Mouse (Mus musculus) MEL-GATA-1-ER (cell line): ENCODE data around the gene Kalrn.

Experiments used
- DNase-seq: peaks from one replicate; pipeline ENCODE4 v3.0.0-alpha.2; 2012; ENCODE audit warnings: low read depth; ENCODE audit errors: extremely low read depth

Gene Kalrn

DNA sequence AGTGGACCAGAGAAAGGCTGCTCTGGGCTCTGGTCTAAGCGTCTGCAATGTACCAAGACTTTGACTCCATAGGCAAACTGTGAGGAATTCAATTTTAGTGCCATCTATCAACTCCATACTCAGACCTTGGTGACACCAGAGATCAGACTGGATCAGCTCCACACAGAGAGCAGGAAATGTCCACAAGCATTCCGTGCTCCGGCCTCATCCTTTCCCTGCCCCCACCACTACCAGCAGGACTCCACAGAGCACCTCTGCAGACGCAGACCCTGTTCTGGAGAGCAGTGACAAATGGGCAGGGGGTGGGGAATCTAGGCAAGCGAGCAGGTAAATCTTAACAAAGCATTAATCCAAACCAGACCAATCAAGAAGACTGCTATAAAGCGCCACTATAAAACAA, 15.4 kb downstream of the Kalrn start:
- DNase-seq = no peak

DNA sequence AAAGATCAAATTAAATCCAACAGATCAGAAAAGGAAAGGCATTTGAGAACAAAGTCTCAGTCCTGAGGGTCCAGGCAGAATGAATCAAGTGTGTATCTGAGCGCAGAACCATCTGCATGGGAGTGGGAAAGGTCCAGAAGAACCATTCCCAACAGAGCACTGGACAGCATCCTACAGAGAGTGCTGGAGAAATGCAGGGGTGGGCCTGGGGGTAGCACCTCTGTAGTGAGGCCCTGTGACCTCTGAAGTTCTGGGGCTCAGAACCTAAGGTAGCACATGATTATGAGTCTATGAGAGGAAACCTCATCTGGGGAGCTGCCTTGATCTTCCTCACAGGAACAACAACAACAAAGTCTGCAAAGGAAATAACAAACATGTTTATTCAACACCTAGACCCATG, 20.6 kb downstream of the Kalrn start:
- DNase-seq = no peak

DNA sequence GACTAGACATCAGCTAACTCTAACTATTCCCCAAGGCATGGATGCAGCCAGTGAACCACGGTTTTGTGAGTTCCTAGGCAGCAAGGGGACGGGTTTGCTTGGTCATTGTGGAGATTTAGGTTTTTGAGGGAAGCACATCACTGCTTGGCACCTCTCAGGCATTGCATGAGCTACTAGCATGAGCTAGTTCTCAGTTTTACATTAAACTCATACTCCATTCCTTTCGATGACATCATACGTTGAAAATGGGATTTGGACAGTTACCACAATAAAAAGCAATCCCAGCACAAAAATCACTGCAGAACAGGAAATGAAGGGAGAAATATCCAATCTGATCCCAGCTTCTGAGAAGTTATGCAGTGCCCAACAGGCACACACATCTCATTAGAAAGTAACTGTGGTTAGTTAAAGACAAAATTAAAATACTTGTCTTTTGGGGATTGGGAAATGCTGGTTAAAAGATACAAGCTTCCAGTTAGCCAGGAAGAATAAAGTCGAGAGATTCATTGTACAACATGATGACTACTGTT, 23.8 kb downstream of the Kalrn start:
- DNase-seq = no peak

DNA sequence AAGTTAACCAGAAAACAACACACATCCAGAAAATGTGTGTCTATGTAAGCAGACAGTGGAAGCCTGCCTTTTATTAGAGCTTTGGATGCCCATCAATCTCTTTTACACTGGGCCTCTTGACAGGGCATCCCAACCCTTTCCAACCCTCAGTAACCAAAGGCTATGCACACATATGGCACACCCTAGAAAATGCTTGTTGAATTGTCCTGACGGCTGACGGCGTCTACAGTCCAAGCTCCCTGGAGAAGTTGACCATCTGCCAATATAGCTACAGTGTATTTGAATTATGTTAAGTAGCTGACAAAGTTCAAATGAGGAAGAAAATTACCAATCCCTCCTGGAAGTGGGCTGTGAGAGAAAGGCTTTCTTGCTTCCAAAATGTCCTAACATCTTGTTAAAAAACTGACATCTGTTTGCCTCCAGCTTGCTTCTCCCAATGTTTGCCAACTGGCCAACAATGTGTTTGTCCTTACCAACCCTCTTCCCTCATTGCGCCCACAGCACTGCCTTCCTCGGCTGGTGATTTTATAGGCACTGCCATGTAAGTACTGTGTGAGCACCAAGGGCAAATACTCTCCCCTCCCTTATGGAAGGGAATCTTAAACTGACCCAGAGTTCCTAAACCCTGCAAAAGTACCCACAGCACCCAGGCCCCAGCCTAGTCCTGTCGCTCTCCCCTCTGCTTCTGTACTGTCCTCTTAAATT, 26.4 kb downstream of the Kalrn start:
- DNase-seq = no peak

DNA sequence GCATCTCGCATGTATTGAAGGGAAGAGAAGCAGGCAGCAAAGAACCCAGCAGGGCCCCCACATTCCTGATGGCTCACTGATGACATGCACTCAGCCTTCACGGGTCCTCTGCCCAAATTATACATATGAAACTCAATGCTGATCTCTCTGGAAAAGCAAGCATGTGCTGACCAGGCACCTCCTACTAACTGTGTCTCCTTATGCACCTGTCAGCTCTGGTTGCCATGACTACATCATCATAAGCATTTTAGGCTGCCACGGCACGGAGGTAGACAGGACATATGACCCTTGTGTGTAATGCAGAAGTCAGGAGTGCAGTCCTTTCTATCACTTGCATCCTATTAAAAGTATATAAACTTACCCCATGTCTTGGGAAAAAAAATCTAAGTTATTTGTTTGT, 29.6 kb downstream of the Kalrn start:
- no peak for DNase-seq

DNA sequence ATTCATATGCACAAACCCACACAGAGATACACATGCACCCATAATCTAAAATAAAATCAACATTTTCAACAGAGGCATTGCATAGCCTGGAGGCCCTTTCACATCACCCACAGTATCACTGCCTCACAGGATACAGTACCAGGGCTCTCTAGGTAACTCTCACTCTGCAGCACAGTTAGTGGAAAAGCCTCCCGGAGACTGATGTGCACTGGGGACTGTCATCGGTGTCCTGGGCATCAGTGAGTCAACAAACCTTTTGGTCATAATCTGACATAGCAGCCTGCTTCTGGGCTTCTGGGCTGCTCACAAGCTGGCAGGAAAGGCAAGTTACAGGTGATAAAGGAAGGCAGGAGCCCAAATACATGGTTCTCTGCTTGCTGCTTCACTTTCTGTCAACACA, 31.0 kb downstream of the Kalrn start:
- no peak for DNase-seq

DNA sequence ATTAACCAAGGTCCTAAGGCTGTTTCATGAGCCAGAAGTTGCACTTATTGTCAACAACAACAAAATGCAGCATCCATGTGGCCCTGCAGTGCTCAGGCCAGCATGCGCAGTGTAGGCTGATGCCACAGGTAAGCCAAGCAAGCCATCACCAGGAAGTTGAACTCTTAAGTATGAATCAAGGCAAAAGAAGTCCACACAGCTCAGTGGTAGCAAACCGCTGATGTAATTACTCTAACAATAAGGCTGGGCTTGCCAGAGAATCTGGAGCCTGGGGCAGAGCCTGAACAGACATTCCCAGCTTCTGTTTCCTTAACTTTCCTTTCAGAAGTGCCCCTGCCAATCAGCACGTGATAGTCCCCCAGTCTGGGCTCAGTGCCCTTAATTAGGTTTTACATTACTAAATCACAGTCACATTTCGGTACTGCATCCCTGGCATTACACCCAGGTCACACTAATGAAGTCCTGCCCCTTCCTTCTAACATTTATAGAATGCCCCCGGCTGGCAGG, 34.6 kb downstream of the Kalrn start:
- DNase-seq = no peak

DNA sequence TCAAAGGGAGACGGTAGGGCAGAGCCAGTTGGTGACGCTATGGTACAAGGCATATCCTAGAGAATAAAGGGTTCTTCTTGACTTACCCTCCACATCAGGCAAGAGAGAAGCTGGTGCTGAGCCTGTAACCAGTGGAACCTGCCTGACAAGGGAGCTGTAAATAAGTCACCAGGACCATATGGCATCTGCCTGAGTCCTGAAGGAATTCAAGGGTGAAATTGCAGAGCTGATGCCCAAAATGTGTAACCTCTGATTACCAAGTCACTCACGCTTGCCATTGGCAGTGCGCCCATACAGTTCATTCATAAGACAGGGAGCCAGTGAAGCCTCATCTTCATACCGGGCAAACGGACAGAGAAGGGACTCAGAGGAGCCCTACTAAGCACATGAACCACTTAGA, 37.0 kb downstream of the Kalrn start:
- DNase-seq = no peak

DNA sequence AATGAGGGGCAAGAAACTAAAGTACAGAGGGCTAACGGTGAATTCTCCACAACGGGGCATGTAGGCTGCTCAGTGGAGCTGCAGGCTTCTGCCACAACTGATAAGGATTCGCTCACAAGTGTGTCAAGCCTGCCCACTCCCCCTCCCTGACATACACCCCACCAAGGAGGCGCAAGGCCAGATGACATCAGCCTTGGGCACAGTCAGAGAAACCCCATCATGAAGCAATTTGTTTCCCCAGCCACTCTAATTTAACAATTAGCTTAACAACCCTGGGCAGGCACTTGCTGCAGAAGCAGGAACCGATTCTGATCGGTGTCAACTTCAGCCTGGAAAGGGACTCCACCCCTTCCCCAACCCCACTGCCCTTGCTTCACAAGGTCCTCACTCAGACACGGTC, 38.2 kb downstream of the Kalrn start:
- no peak for DNase-seq

DNA sequence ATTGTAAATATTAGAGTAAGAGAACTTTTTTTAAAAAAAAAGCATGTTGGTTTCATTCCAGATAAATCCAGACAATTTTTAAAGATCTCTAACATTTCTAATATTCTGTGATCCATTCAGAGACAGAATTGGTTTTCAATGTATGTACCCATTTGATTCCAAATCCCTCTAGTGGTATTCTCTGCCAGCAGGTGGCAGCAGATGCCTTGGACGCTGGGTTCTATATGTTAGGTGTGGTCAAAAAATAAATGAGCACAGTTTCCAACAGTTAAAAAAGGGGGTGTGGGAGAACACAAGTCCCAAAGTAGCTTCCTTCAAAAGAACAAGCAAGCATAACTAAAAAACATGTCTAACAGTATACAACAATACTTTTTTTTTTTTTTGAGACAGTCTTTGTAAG, 41.8 kb downstream of the Kalrn start:
- no peak for DNase-seq

DNA sequence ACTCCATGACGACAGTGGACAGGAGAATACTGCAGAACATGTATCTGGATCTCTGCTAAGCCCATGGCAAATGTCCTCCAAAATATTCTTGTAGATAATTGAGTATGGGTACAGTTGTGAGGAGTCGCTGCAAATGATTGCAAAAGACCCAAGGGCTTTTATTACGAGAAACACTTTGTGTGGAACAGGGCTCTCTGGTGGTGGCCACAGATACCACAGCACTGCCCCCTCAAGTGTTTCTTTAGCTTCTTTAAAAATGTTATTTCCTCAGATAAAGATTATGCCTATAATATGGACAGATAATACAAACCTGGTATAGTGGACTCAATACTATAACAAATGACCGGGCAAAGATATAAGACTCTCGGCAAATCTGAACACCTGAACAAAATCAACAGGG, 43.3 kb downstream of the Kalrn start:
- no peak for DNase-seq

DNA sequence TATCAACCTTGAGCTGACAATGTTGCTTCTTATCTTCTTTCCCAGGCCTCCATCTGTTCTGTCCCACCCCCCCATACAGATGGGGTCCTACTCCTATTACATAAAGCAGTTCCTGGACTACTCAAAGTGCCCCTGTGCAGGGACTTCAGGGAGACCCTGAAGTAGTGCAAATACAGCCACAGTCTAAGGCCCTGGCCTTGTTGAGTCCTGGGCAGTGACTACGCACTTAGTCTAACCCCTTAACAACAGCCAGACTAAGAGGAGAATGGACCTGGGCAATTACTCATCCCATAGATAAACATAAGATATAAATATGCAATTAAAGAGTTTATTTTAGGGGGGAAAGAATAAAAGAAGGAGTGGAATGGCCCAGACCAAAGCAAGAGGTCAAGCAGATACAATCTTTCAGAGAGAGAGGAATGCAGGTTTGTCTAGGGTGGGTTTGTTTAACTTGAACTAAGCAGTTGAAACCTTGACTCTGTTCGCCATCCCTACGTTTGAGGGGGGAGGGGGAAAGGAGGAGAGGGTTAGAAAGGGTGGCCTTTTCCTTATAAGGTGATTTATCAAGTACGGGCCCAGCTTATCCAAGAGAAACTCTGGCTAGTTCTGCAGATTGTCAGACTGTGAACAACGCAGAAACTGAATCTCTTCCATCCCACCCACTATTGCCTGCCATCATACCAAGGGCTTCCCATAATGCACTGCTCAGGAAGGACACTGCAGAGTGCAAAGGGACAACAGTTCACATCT, 44.9 kb downstream of the Kalrn start:
- DNase-seq = no peak

DNA sequence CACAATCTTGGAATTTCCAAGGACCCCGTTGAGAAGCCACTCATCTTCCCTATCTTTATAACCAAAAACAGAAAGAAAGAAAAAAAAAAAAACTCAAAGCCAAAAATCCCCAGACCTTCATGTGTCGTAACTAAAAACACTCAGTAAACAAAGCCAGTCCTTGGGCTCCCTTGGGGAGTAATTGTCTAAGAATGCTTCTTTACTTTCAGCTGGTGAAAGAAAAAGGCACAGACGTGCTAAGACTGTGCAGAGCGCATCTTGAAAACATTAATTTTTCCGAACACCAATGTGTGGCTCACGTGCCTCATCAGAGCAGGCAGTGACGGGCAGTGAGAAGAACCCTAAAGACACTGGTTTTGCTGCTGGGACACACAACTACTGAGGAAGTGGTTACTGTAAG, 47.0 kb downstream of the Kalrn start:
- no peak for DNase-seq

DNA sequence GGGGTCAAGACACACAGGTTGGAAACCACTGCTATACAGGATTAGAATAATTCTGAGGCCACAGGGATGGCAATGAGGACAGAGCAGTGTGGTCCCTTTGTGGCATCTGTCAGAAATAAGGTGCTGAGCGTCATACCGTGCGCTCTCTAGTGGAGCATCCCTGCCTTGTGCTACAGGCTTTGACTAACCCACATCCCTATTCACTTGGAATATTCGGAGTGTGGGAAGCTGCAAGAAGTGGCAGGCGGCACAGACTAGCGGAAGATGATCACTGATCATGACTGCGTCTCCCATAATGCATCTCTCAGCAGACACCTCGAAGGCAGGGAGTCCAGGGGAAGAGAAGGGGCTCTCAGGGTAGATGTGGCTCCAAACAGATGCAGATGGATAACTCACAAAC, 47.5 kb downstream of the Kalrn start:
- DNase-seq = no peak

DNA sequence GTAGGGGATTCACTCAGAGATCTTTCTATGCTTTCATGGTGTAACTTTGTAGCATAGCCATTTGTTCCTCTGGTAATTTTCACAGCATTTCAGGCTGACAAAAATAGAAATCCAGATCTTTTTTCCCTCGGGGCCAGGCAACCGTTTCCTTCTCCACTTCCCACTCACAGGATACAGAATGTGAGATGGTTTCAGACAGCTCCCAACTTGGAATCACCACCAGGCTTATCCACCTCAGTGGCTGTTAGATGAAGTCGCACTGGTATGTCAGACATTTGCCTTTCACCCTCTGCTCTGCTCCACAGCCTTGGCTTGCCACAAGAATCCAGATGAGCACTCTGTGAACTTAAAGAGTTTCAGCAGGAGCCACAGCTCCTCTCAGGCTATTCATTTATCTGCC, 48.1 kb downstream of the Kalrn start:
- DNase-seq = no peak

DNA sequence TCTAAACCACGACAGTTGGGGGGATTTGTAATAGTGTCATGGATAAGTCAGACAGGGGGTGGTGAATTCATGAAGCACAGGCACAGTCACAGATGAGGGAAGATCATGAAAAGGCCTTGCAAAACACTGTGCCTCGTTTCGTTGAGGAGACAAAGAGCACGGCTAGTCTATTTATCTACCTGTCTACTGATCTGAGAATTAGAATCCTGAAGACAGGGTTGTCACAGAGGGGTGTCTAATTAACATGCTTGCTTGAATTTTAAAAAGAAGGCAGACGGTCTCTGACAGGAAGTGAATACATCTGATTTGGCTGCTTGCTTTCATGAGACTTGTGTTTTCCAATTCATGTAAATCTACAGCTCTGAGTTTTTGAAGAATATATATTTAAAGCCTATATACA, 52.3 kb downstream of the Kalrn start:
- DNase-seq = no peak

DNA sequence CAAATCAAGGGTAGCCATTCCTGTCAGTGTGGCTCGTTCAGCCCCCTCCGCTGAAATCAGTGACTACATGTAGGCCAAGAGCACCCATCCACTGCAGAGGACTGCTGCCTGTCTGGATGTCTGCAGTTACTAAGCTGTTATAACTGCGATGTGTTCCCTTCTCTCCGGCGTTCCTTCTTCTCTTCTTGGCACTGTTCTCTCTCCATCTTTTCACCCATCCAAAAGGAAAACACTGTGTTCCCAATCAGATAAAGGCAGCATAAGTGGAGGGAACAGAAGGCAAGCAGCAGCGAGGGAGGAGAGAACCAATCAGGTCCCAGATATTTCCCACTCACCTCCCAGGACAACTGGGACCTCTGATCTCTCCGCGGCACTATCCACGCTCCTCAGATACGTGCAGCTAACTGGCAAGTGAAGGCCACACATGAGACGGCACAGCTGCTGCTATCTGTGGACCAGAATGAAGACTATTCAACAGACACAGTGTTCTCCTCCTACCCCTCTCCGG, 56.4 kb downstream of the Kalrn start:
- no peak for DNase-seq

DNA sequence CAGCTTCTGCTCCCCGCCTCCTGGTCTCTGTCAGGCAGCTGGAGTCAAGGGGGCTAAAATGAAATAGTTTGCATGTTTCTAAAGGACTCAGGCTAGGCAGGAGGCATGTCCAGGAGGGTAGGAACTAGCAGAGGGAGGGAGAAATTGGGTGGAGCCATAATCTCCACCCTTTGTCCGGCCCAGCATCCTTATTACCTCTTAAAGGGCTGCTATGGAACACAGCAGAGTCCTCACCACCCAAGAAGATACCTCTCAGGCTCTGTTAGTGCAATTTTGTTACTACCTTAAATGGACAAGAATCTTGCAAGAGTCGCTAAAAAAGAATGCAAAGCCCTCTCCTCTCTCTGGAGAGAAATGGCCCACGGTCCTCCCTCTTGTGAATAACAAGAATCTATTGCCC, 57.8 kb downstream of the Kalrn start:
- DNase-seq = no peak

DNA sequence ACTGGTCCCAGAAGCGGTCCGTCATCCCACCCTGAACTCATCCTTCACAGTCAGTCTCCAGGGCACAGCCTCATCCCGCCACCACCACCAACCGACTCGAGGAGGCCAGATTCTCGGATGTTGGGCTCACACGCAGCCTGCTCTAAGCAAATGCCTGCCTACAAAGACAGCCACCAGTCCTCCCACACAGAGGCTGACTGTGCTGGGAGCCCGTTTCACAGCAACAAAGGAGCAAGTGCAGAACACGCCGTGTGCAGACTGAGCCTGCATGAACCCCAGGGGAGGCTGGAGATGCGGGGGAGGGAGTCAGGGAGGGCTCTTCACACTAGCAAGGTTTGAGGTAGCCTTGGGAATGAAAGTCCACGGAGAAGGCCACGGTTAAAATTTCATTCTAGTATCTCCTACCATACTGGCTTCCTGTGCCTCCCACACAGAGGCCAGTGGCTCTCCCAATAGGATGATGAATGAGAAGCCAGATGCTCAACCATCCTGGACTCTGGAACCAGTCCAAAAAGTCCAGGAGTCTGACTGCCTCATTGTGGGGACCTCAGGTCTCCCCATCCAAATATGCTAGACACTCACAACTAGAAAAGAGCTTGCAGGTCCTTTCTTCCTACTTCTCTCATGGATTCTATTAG, 59.3 kb downstream of the Kalrn start:
- DNase-seq = no peak

DNA sequence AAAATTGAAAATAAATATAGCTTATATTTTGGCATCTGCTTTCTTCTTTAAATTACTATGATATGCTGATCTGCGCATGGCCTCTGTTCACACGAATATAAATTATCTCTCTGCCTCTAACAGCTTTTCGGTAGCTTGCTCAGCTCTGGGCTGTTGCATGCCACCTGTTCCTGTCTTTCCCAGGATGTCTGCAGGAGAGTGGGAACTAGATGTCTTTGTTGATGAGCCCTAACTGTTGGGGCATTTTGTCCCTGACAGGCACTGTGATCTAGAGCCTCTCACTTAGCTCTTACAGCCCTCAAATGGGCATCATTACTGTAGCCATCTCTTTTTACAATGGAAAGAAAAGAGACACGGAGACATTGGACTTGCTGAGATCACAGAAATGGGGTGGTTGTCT, 61.0 kb downstream of the Kalrn start:
- no peak for DNase-seq

DNA sequence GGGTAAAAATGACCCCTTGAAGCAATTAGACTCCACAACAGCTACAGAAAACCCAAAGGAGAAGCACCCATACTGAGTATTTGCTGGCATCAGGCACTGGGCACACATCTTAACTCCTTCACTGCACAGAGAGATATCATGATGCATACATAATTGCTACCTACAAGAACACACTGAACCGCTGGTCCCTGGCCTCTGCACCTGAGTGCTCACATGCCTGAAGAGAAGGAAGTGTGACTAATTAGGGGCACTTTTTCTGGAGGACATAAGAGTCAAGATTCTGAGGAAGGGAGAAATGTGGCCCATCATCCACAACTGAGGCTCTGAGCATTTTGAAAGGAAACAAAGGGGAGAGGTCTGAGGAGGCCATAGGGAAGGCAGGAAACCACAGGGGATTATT, 65.2 kb downstream of the Kalrn start:
- no peak for DNase-seq

DNA sequence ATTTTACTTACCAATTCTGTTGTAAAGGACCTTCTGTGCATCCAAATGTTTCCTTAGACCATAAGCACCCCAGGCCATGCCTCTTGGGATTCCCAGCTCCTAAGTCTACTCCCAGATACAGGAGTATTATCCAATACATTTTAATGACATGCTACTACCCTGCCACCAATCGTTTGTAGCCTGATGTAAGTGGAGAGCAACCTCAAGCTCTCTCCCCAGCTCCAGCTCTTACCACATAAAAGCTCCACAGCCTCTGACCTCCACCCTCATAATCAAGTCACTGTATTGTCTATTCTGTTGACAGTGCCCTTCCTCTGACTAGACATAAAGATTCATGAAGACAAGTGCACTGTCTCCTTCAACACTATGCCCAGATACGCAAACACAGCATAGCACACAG, 67.3 kb downstream of the Kalrn start:
- DNase-seq = no peak
